Mouse (Mus musculus) left cerebral cortex, postnatal 10 days (tissue): ENCODE measurements at regions not wholly inside any gene's neighbourhood (a gene's known extent, or its start where the extent isn't known, plus 50 kb on each side); places are given as distances from the start of the nearest gene placed in this dataset.

Source experiments
- DNase-seq, 2 experiments: peaks; one replicate each; pipeline ENCODE4 v3.0.0; 2021 to 2022; ENCODE audit warnings: low spot score in 2 of 2, mixed read lengths in 1 of 2; ENCODE audit errors: extremely low spot score in 1 of 2
- intact Hi-C: fragments of 180-260 bp; cut with DNase I; formaldehyde crosslinking; loops from one replicate; pipeline ENCODE4 v1.15.1; 2025

GRCm38 (mm10) chr5:64022633-64023323, 54.1 kb upstream of the Rell1 start:
- intact Hi-C loops, result no loop called here
- DNase-seq, result peak; percentile 36 to 70

- no peak for DNase-seq
- intact Hi-C loops, result no loop called here
Observed at GRCm38 (mm10) chr5:64023324-64023650, 54.6 kb upstream of the Rell1 start.

DNA sequence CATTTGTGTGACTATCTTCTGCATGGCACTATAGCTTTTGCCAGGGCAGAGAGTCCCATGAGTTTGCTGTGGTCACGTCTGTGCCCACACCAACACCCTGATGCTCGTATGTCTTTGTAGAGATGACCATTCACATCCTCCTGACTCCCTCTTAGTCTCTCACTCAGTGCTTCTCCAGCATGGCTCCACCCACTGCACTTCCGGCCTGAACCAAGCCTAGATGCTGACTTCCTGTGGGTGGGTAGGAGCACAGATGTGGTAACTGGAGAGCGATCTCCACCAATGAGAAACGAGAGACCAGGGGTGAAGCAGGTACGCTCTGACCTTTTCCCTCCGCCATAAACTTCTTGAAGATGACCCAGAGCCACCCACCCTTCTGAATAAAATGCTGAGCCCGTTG, 55.7 kb upstream of the Rell1 start:
- intact Hi-C loops, result no loop called here
- no peak for DNase-seq

GRCm38 (mm10) chr5:64027733-64028132, 59.0 kb upstream of the Rell1 start:
- intact Hi-C loops, result no loop called here
- no peak for DNase-seq

DNA sequence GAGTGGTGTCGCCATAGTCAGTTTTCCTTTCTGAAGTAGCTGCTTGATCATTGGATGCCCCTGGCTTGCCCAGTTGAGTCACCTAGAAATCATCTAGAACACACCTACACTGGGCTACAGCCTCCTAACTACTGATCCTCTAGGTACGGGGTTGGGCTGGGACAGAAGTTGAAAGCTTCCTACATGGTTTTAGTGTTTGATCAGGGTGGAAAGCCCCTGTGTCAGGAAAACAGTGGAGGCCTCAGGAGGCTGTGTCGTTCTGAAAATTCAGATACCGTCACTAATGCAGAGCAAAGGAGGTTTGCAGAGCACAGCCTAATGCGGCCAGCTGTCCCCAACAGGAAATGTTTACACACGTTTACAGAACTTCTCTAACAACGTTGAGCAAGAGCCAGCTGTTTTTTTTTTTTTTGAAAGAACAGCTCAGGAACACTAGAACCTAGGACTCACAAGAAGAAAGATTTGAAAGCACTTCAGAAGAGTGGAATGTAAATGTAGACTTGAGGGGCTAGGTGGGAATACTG, 61.0 kb upstream of the Rell1 start:
- DNase-seq, result no peak

GRCm38 (mm10) chr5:64030281-64030960, 61.7 kb upstream of the Rell1 start:
- intact Hi-C loops, result no loop called here
- DNase-seq, result no peak

More for the DNA sequence above, 61.0 kb upstream of the Rell1 start:
- intact Hi-C loops, result no loop called here

DNA sequence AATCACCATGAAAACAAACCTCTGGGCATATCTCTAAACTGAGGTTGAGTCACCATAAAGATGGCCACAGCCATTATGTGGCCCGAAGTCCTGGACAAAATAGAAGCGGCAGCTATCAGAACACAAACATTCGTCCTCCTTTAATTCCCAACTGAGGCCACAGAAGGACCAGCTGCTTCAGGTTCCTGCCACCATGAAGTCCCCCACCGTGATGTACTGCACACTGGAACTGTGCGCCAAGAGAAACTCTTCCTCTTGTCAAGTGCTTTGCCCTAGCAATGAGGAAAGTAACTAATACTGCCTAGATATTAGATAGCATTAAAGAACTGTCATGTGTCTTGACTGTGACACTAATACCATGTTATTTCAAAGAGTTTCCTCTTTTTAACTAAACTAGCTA, 54.4 kb upstream of the Pgm2 start:
- intact Hi-C loops, result no loop called here
- DNase-seq, result no peak

- intact Hi-C loops, result no loop called here
- DNase-seq, result no peak
Observed at GRCm38 (mm10) chr5:64040676-64041075, 52.1 kb upstream of the Pgm2 start.
